Mouse (Mus musculus): Measurements from ENCODE around the gene Gm10337. TPM values are rescaled to one million over a fixed set of nuclear protein-coding genes. Genes with fewer than 3 reads are reported as not detected.

Gm10337 gene
- total RNA-seq, 2 experiments from 2014 or later = not detected

GRCm38 (mm10) chr15:102516728-102517404 lies 13.3 kb downstream of the Gm10337 start, which contains the start of gene Map3k12:
Map3k12 (minus strand) TSS chr15:102517064.
- peak; percentile 75 to 85 for DNase-seq (ENCODE audit: low spot score in 2 of 2)

DNA sequence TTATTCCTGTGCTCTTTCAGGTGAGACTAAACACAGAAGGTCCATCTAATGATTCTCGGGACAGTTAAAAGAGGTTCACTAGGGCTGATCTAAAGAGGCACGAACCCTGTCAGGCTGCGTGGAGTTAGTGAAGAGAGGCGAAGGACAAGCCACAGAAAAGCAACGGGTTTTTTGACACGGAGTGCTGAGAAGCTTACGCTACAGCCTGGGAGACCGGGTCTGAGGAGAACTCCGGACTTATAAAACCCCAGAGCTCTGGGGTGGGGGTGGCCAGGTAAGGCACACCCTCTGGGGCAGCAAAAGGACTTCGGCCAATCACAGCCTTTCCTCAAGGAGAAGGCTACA lies 14.1 kb downstream of the Gm10337 start:
- DNase-seq (ENCODE audit: low spot score in 2 of 2) = no peak

- peak; percentile 100 for DNase-seq (ENCODE audit: low spot score in 2 of 2)
These were observed 14.7 kb downstream of the Gm10337 start, which contains the start of gene Tarbp2 for GRCm38 (mm10) chr15:102517976-102518858. Tarbp2 (plus strand) TSS chr15:102518192.

DNA sequence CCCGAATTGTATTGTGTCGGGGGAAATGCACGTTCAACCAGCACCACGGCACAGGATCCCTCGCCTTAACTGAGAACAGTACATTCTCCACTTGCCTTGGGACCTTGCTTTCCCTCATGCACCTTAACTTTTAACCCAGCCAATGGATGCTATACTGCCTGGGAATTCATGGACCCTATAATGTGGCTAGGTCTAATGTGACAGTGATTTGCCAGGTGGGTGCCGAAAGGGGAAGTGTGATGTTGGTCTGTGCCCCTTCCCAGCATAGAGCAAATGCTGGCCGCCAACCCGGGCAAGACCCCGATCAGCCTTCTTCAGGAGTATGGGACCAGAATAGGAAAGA lies 15.3 kb downstream of the Gm10337 start:
- DNase-seq (ENCODE audit: low spot score in 2 of 2) = no peak

GRCm38 (mm10) chr15:102519211-102520141 lies 16.0 kb downstream of the Gm10337 start:
- DNase-seq (ENCODE audit: low spot score in 2 of 2) = no peak

DNA sequence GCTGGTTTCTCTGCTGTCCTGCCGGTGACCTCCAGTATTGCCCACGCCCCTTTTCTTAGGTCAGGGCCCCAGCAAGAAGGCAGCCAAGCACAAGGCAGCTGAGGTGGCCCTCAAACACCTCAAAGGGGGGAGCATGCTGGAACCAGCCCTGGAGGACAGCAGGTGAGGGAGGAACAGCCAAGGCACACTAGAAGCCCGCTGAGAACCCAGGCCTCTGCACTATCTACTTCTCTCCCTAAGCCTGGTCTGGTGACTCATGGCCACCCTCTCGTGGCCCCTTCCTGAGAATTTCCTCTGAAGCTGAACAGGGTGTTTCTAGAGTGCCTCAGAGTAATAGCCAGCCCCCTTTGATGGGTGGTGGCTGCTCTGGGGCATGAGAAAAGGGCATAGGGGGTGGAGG lies 16.9 kb downstream of the Gm10337 start:
- no peak for DNase-seq (ENCODE audit: low spot score in 2 of 2)

DNA sequence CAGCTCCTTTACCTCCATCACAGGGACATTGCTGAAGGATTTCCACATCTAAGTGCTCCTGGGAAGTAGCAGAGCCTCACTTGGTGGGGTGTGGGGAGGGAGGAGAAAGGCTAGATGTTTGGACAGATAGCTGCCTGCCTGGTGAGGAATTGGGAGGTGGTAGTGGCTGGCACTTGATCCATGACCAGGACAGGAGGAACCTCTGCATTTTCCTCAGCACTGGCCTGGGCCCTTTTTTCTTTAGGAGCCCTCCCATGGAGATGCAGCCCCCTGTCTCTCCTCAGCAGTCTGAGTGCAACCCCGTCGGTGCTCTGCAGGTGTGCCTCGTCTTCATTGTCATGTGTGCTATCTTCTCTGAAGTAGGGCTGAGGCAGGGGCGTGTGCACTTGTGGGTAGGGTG lies 18.0 kb downstream of the Gm10337 start:
- DNase-seq (ENCODE audit: low spot score in 2 of 2) = no peak

DNA sequence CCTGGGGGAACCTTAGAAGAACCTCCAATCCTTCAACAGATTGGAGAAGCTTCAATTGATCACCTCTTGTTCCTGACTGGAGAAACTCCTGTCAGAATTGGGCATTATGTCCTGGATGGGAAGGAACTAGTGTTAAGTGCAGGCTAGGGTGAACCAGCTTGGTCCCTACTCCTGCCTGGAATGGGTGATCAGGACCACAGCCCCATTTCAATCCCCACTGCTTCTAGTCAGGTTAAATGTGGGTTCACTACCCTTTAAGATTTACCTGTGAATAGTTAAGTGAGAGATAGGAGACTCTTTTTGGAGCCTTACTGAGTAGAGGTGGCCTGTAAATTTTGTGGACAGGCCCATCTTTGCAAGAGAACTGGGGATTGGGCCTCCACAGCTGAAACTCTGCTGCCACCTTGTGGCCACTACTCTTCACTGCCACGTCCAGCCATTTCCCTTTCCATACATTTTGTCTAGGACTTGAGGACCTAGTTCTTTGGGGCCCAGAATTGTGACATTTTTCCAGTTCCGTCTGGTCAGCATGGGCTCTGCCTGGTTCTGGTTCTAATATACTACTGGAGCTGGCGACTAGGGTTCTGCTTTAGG lies 21.5 kb downstream of the Gm10337 start, which contains the start of gene Npff:
Npff (minus strand) TSS at position 51 of the 594 bp plus-strand sequence.
- peak in 1 of 2 experiments; percentile 90 for DNase-seq (ENCODE audit: low spot score in 2 of 2)

DNA sequence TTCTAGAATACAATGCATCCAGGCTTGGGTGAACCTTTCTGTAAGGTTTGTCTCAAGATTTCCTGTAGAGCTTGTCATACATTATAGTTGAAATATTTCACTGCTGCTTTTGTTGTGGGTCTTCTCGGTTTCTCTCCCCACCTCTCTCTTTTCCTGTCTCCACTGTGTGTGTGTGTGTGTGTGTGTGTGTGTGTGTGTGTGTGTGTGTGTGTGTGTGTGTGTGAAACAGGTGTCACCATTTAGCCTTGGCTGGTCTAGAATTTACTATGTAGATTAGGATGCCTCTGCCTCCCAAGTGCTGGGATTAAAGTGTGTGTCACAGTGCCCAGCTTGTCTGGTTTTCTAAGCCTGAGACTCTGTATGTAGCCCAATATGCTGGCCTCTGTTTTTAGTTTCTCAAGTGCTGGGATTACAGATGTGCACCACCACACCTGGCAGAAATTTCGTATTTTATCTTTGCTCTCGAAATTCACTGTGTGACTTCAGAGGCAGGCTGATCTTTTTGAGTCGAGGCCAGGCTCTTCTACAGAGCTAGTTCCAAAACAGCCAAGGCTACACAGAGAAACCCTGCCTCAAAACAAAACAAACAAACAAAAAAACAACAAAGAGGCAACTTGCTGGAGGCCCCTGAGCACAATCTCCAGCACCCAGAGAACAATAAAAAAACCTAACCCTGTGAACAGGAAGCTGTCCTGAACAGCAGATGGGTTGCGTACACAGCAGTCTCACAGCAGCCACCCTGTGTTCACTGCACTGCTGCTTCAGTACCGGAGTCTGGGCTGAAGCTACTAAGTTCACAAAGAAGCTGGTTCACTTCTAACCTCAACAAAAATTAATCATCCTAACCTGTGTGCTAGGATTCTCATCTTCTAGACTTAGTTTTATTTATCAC lies 22.8 kb downstream of the Gm10337 start:
- DNase-seq (ENCODE audit: low spot score in 2 of 2) = no peak

DNA sequence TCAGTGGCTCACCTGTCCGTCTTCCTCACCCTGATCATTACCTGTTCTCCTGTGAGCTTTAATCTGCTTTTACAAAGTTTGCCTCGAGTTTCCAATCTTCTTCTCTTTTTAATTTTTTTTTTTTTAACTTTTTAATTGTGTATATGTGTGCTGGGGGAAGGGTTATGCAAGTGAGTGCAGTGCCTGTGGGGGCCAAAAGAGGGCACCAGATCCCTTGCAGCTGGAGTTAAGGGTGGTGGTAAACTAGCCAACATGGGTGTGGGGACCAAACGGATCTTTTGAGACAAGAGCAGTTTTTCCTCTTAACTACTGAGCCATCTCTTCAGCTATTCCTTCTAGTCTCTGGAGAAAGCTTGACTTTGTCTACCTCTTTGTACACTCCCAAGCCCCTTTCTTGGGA lies 24.4 kb downstream of the Gm10337 start:
- DNase-seq (ENCODE audit: low spot score in 2 of 2) = no peak

DNA sequence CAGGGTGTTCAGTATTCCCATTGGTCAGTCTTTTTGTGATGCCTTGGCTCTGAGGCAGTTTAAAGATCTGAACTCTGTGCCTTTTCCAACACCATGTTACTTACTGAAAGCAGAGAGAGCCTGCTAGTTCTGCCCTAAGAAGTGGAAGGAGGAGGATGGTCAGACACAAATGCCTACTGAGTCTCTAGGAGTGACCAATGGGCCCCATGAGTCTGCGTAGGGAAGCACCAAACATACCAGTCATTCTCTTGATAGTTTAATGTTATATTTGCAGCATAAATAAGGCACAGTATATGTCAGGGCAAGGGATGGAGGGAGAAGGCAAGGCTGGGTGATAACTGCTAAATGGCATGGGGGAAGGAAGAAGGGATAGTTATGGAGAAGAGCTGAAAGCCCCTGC lies 24.9 kb downstream of the Gm10337 start:
- no peak for DNase-seq (ENCODE audit: low spot score in 2 of 2)

DNA sequence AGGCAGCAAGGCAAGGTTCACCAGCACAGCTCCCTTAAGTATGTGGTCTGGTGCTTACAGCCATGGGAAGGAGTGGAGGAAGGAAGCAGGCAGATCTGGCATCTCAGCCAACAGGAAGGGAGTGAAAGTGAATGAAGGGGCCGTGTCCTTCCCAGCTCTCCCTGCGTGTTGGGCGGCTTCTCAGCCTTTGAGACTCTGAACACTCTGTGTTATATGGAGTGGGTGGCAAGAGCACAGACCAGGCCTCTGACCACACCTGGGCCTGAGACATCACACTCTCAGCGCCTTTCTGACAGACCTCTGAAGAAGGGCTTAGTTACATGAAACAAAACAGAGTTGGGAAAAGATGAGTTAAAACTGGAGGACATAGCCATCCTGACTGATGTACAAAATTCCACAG lies 27.0 kb downstream of the Gm10337 start:
- DNase-seq (ENCODE audit: low spot score in 2 of 2) = no peak

DNA sequence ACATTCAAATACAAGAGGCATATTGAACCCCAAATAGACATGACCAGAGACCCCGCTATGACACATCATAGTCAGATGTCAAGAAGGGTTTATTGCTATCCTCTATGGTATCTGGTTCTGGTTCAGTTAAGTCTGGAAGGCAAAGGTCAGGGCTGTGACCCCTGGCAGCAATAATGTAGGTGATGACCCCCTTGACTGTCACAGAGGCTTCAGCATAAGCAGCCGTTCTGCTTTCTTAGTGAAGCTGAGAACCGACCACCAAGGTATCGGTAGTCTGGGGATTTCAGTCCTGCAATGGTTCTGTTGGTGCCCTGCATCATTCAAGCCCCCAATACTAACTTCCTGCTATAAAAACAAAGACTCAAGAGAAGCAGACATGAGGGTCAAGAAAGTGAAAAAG lies 28.1 kb downstream of the Gm10337 start:
- no peak for DNase-seq (ENCODE audit: low spot score in 2 of 2)

DNA sequence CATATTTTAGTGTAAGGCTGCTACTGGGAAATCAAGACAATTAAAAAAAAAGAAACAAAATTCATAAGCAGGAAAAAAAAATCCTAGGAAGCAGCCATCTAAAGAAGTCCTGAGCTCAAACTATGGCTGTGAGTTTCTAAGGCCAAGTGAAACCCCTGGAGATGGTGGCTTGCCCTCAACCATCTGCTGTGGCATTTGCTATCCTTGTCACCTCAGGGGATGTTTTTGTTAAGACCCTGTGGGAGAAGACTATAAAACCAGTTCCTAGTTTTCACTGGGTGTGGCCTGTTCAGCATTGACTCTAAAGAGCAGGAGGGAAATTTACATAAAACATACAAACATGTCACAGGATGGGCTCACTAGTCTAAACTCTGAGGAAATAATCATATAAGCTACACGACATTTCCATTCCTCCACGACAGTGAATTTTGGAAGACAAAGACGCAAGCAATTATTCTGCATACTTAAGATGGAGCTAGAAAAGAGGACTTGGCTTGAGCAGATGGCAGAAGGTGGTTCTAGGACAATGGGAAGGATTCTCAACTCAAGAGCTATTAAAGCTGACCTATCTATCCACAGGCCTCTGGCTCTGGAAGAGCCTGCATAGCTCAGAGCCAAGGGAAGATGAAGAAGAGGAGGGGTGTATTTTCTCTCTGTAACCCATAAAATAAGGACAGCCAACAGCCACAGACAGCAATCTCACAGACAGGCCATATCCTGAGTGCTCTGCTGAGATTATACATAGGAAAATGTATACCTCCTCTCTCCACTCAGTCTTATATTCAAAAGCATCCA lies 28.8 kb downstream of the Gm10337 start:
- DNase-seq (ENCODE audit: low spot score in 2 of 2) = no peak

GRCm38 (mm10) chr15:102533926-102534325 lies 30.4 kb downstream of the Gm10337 start:
- DNase-seq (ENCODE audit: low spot score in 2 of 2) = no peak

DNA sequence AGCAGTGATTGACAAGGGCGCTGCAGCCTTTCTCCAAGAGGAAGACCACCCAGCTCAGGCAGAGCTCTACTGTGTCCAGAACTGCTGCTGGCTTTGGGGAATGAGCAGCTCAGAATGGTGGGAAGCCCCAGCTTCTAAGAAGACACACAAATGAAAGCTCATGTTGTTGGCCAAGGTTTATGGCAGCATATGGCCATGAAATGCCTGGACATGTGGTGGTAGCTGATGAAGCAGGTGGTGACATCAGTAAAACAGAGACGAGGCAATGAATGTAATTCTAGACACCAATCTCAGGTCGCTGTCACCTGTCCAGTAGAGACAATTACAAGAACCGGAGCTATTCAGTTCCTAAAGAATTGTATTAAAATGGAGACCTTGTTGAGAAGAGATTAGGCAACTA lies 41.3 kb downstream of the Gm10337 start:
- DNase-seq (ENCODE audit: low spot score in 2 of 2) = peak; percentile 43 to 68

GRCm38 (mm10) chr15:102546246-102546645 lies 42.7 kb downstream of the Gm10337 start:
- no peak for DNase-seq (ENCODE audit: low spot score in 2 of 2)

DNA sequence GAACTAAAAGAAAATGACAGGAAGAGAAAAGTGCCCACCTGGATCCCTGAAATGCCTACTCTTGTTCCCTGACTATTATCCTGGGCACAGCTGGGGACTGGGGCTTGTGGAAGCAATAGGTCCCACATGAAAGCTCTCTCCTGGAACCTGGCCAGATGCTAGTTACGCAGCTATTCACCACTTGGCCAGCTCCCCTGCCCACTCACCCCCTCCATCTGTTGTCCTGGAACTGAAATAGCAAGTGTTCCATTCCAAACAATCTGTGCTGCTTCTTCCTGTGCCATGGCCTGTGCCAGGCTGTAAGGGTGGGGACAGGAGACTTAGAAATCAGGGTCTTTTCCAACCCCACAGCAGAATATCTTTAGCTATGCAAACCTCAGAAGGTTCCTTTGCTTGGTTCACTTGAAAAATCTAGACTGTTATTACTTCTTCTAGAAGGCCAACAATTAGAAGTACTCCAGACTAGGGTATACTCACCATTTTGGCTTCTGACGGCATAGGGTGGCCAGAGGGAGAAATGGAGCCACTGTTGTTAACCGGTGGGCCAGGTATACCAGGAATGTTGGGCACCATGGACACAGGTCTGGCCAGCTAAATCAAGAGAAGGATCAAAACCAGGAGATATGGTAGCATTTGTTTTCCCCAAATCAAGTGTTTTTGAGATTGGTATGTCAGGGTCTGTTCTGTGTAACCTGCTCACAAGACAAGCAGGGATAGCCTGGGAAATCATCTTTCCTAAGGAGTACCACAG lies 43.3 kb downstream of the Gm10337 start:
- peak; percentile 90 to 96 for DNase-seq (ENCODE audit: low spot score in 2 of 2)
